Mouse (Mus musculus): ENCODE data around the gene Sash1. TPM values are rescaled to one million over a fixed set of nuclear protein-coding genes. Genes with fewer than 3 reads are reported as not detected.

The Sash1 gene
- total and polyA plus RNA-seq, 3 experiments = 0.09 to 0.59 (median 0.24) TPM

GRCm38 (mm10) chr10:8805402-8805801 is 80.5 kb downstream of the Sash1 start:
- no peak for DNase-seq (ENCODE audit: extremely low read depth)
- Histone ChIP-seq H3K79me2 (replicated peaks; ENCODE audit: control insufficient read depth, extremely low read depth, insufficient read depth, poor library complexity, severe bottlenecking) (no peaks in the 10 kb centered on the region), H3K36me3 (replicated peaks in 1 of 2; ENCODE audit: control insufficient read depth in 1 of 2, insufficient read depth in 1 of 2, low read length in 1 of 2) (no peaks in the 10 kb centered on the region), H3K27ac (ENCODE audit: insufficient read depth, low read depth) (no peak overlapping the region), H3K4me1 (ENCODE audit: control insufficient read depth in 1 of 2, insufficient read depth in 2 of 2) (peaks cover 14 to 30% of the 10 kb centered on the region in 2 experiments), H3K9me3 (replicated peaks; ENCODE audit: low read length) (no peaks in the 10 kb centered on the region), H3K27me3 (replicated peaks) (no peaks in the 10 kb centered on the region), H3K4me2 (ENCODE audit: insufficient read depth, low read depth, poor library complexity, severe bottlenecking) (no peak overlapping the region), H3K9ac (ENCODE audit: insufficient read depth, low read depth) (no peak overlapping the region), H3K4me3 (replicated peaks in 1 of 3; ENCODE audit: low read depth in 2 of 3, low read length in 2 of 3, poor library complexity in 1 of 3) (no peak overlapping the region)
- TF ChIP-seq NELFE (IDR thresholded peaks at IDR 0.05; ENCODE audit: low read depth, low read length) (no peak), USF1 (IDR thresholded peaks at IDR 0.05; ENCODE audit: low read depth, low read length) (no peak), BHLHE40 (IDR thresholded peaks at IDR 0.05; ENCODE audit: low read depth, low read length) (no peak), UBTF (IDR thresholded peaks at IDR 0.05; ENCODE audit: low read depth, low read length) (no peak), NRF1 (IDR thresholded peaks at IDR 0.05; ENCODE audit: low read depth, low read length) (no peak), RAD21 (IDR thresholded peaks at IDR 0.05; ENCODE audit: low read depth, low read length) (no peak), JUND (conservative IDR thresholded peaks at IDR 0.05; ENCODE audit: low read depth, low read length) (no peak), ZC3H11A (IDR thresholded peaks at IDR 0.05; ENCODE audit: low read depth, low read length) (no peak), RCOR1 (conservative IDR thresholded peaks at IDR 0.05; ENCODE audit: low read depth, low read length) (no peak), USF2 (conservative IDR thresholded peaks at IDR 0.05; ENCODE audit: low read depth, low read length) (no peak), CHD1 (IDR thresholded peaks at IDR 0.05; ENCODE audit: low read depth, low read length) (no peak), E2F4 (IDR thresholded peaks at IDR 0.05; ENCODE audit: insufficient replicate concordance, low read depth, low read length) (no peak)
- dilution Hi-C loops (cut with MboI; ENCODE audit: extremely low pct_ligation_motif_present, extremely low pct_unique_long_range_greater_than_20kb, low sequenced_read_pairs) = no loop called here
- in situ Hi-C loops (cut with MboI; ENCODE audit: low pct_ligation_motif_present, low pct_unique_long_range_greater_than_20kb, low sequenced_read_pairs) = no loop called here

GRCm38 (mm10) chr10:8804292-8804691 is 81.6 kb downstream of the Sash1 start:
- TF ChIP-seq MAX (IDR thresholded peaks at IDR 0.05; ENCODE audit: low read length) (no peak), USF2 (conservative IDR thresholded peaks at IDR 0.05; ENCODE audit: low read depth, low read length) (no peak), BHLHE40 (IDR thresholded peaks at IDR 0.05; ENCODE audit: low read depth, low read length) (peak; percentile 26; the same call in 1 of the 2 replicates)
- Histone ChIP-seq H3K36me3 (replicated peaks in 1 of 2; ENCODE audit: control insufficient read depth in 1 of 2, insufficient read depth in 1 of 2, low read length in 1 of 2) (no peaks in the 10 kb centered on the region), H3K9me3 (replicated peaks; ENCODE audit: low read length) (no peaks in the 10 kb centered on the region), H3K4me3 (replicated peaks in 1 of 3; ENCODE audit: low read depth in 2 of 3, low read length in 2 of 3, poor library complexity in 1 of 3) (no peak overlapping the region), H3K4me1 (ENCODE audit: control insufficient read depth in 1 of 2, insufficient read depth in 2 of 2) (peaks cover 14 to 30% of the 10 kb centered on the region in 2 experiments), H3K79me2 (replicated peaks; ENCODE audit: control insufficient read depth, extremely low read depth, insufficient read depth, poor library complexity, severe bottlenecking) (no peaks in the 10 kb centered on the region), H3K27me3 (replicated peaks) (no peaks in the 10 kb centered on the region), H3K4me2 (ENCODE audit: insufficient read depth, low read depth, poor library complexity, severe bottlenecking) (no peak overlapping the region), H3K27ac (ENCODE audit: insufficient read depth, low read depth) (no peak overlapping the region), H3K9ac (ENCODE audit: insufficient read depth, low read depth) (no peak overlapping the region)
- DNase-seq (ENCODE audit: extremely low read depth) = peak; percentile 3
- in situ Hi-C loops (cut with MboI; ENCODE audit: low pct_ligation_motif_present, low pct_unique_long_range_greater_than_20kb, low sequenced_read_pairs) = no loop called here
- dilution Hi-C loops (cut with MboI; ENCODE audit: extremely low pct_ligation_motif_present, extremely low pct_unique_long_range_greater_than_20kb, low sequenced_read_pairs) = no loop called here

All from CH12.LX (cell line).